Mouse (Mus musculus): ENCODE data around the gene Vmn1r177. TPM values are rescaled to one million over a fixed set of nuclear protein-coding genes. Genes with fewer than 3 reads are reported as not detected.
"Not testable (repeated sequence)": the region's sequence is repeated elsewhere in the genome, so short reads cannot be mapped to it uniquely, and the experiment has no call there.

The Vmn1r177 gene
- not detected in 2 replicates for polyA plus RNA-seq (2015; fragmentation: Nextera tagmentation; extraction: Ambion mirVana)

GRCm38 (mm10) chr7:23866349-23866748 lies at the start of gene Vmn1r177:
Gene Vmn1r177, minus strand, starts transcription at chr7:23866449.
- not testable (repeated sequence) for H3K4me2 ChIP-seq; H3K4me3 ChIP-seq; H3K27ac ChIP-seq; H3K9ac ChIP-seq; ATAC-seq (ENCODE audit: insufficient number of reproducible peaks, low FRiP score, low TSS enrichment, low read depth); H3K36me3 ChIP-seq; H3K9me3 ChIP-seq; H3K4me1 ChIP-seq; H3K27me3 ChIP-seq
- WGBS, result 18% methylated on average over 1 of the region's 1 CpGs

- Histone ChIP-seq H3K36me3 (no peaks in the 10 kb centered on the region), H3K9me3 (peaks cover 10% of the 10 kb centered on the region; the same call in 1 of the 2 replicates), H3K4me3 (no peak within 1 kb of the TSS), H3K4me2 (no peak within 1 kb of the TSS), H3K4me1 (no peaks in the 10 kb centered on the region), H3K9ac (no peak within 1 kb of the TSS), H3K27me3 (no peaks in the 10 kb centered on the region), H3K27ac (no peak within 1 kb of the TSS)
- ATAC-seq (ENCODE audit: insufficient number of reproducible peaks, low FRiP score, low TSS enrichment, low read depth), result no peak
- WGBS, result 89% methylated on average over 1 of the region's 1 CpGs
Observed at GRCm38 (mm10) chr7:23891709-23892108, 25.5 kb upstream of the Vmn1r177 start, which contains the start of gene Vmn1r178. Gene Vmn1r178, plus strand, starts transcription at chr7:23892009.

GRCm38 (mm10) chr7:23876918-23877317 lies 10.7 kb upstream of the Vmn1r177 start:
- ATAC-seq (ENCODE audit: insufficient number of reproducible peaks, low FRiP score, low TSS enrichment, low read depth); H3K36me3 ChIP-seq; H3K4me1 ChIP-seq; H3K9ac ChIP-seq; H3K27ac ChIP-seq; H3K4me2 ChIP-seq; H3K4me3 ChIP-seq; H3K9me3 ChIP-seq; H3K27me3 ChIP-seq: not testable (repeated sequence)
- 61% methylated on average over 4 of the region's 4 CpGs for WGBS

GRCm38 (mm10) chr7:23837272-23837671 lies 29.0 kb downstream of the Vmn1r177 start, which contains the start of gene Vmn1r176:
Gene Vmn1r176, minus strand, starts transcription at chr7:23837372.
- H3K27me3 ChIP-seq; ATAC-seq (ENCODE audit: insufficient number of reproducible peaks, low FRiP score, low TSS enrichment, low read depth): not testable (repeated sequence)
- WGBS, result no CpG with 5 or more reads among the region's 1 CpGs

More at GRCm38 (mm10) chr7:23837272-23837671, 29.0 kb downstream of the Vmn1r177 start, which contains the start of gene Vmn1r176:
- H3K9me3 ChIP-seq, H3K4me3 ChIP-seq, H3K4me2 ChIP-seq, H3K4me1 ChIP-seq, H3K27ac ChIP-seq, H3K9ac ChIP-seq, H3K36me3 ChIP-seq: not testable (repeated sequence)

Other genes starting within 250 kb of the Vmn1r177 start
- gene Vmn1r171, start 235.7 kb downstream of the Vmn1r177 start, polyA plus RNA-seq (2015; fragmentation: Nextera tagmentation; extraction: Ambion mirVana), result not detected in 2 replicates
- gene Vmn1r172, start 208.1 kb downstream of the Vmn1r177 start, polyA plus RNA-seq (2015; fragmentation: Nextera tagmentation; extraction: Ambion mirVana), result not detected in 2 replicates
- gene Vmn1r173, start 165.7 kb downstream of the Vmn1r177 start, polyA plus RNA-seq (2015; fragmentation: Nextera tagmentation; extraction: Ambion mirVana), result not detected in 2 replicates
- not detected in 2 replicates for gene Vmn1r174, start 114.2 kb downstream of the Vmn1r177 start, polyA plus RNA-seq (2015; fragmentation: Nextera tagmentation; extraction: Ambion mirVana)
- gene Vmn1r175, start 55.8 kb downstream of the Vmn1r177 start, polyA plus RNA-seq (2015; fragmentation: Nextera tagmentation; extraction: Ambion mirVana), result not detected in 2 replicates
- gene Vmn1r176, start 29.1 kb downstream of the Vmn1r177 start, polyA plus RNA-seq (2015; fragmentation: Nextera tagmentation; extraction: Ambion mirVana), result not detected in 2 replicates
- gene Vmn1r178, start 25.6 kb upstream of the Vmn1r177 start, polyA plus RNA-seq (2015; fragmentation: Nextera tagmentation; extraction: Ambion mirVana), result not detected in 2 replicates
- gene Vmn1r179, start 60.5 kb upstream of the Vmn1r177 start, polyA plus RNA-seq (2015; fragmentation: Nextera tagmentation; extraction: Ambion mirVana), result not detected in 2 replicates
- not detected in 2 replicates for gene Vmn1r180, start 84.2 kb upstream of the Vmn1r177 start, polyA plus RNA-seq (2015; fragmentation: Nextera tagmentation; extraction: Ambion mirVana)
- not detected in 2 replicates for gene Vmn1r181, start 108.2 kb upstream of the Vmn1r177 start, polyA plus RNA-seq (2015; fragmentation: Nextera tagmentation; extraction: Ambion mirVana)
- gene V1rd19, start 135.2 kb upstream of the Vmn1r177 start, polyA plus RNA-seq (2015; fragmentation: Nextera tagmentation; extraction: Ambion mirVana), result not detected in 2 replicates
- not detected in 2 replicates for gene Vmn1r183, start 186.8 kb upstream of the Vmn1r177 start, polyA plus RNA-seq (2015; fragmentation: Nextera tagmentation; extraction: Ambion mirVana)
- gene Zfp180, start 215.5 kb upstream of the Vmn1r177 start, polyA plus RNA-seq (2015; fragmentation: Nextera tagmentation; extraction: Ambion mirVana), result 19.1 and 20.4 TPM in 2 replicates
- gene Zfp112, start 245.9 kb upstream of the Vmn1r177 start, polyA plus RNA-seq (2015; fragmentation: Nextera tagmentation; extraction: Ambion mirVana), result 6.9 and 7.9 TPM in 2 replicates

All from limb, embryonic 15.5 days (tissue).